Mouse (Mus musculus) embryonic facial prominence, embryonic 12.5 days (tissue): ENCODE measurements at regions not wholly inside any gene's neighbourhood (a gene's known extent, or its start where the extent isn't known, plus 50 kb on each side); places are given as distances from the start of the nearest gene placed in this dataset.

Experiments
- ATAC-seq: fragments of 200-750 bp; cut with Nextera tagmentation; 2 replicates; pipeline ENCODE4 v1.8.0; 2017; ENCODE audit not compliant: insufficient number of reproducible peaks, insufficient read depth, low FRiP score, low TSS enrichment
- H3K27ac ChIP-seq: fragments of 300-500 bp; sonication (generic); 2 replicates; pipeline ENCODE4 v1.5.1; 2016; ENCODE audit warnings: mild to moderate bottlenecking
- H3K27me3 ChIP-seq: fragments of 300-500 bp; sonication (generic); 2 replicates; pipeline ENCODE4 v1.6.1; 2016; ENCODE audit warnings: mild to moderate bottlenecking, moderate library complexity
- H3K36me3 ChIP-seq: fragments of 300-500 bp; sonication (generic); 2 replicates; pipeline ENCODE4 v1.6.1; 2016; ENCODE audit warnings: mild to moderate bottlenecking
- H3K4me1 ChIP-seq: fragments of 300-500 bp; sonication (generic); 2 replicates; pipeline ENCODE4 v1.6.1; 2016
- H3K4me2 ChIP-seq: fragments of 300-500 bp; sonication (generic); replicated peaks from 2 replicates; pipeline ENCODE4 v1.6.1; 2016; ENCODE audit warnings: mild to moderate bottlenecking, moderate library complexity
- H3K4me3 ChIP-seq: fragments of 300-500 bp; sonication (generic); 2 replicates; pipeline ENCODE4 v1.5.1; 2016; ENCODE audit warnings: mild to moderate bottlenecking
- H3K9ac ChIP-seq: fragments of 300-500 bp; sonication (generic); 2 replicates; pipeline ENCODE4 v1.6.1; 2016; ENCODE audit warnings: mild to moderate bottlenecking, moderate library complexity
- H3K9me3 ChIP-seq: fragments of 300-500 bp; sonication (generic); 2 replicates; pipeline ENCODE4 v1.6.1; 2016; ENCODE audit warnings: mild to moderate bottlenecking, moderate library complexity
- WGBS: fragments of 180-500 bp; shearing (Covaris S2); methylation state at CpG from one replicate; pipeline ENCODE4 v1.1.7; 2016; 5-methylcytosine and 5-hydroxymethylcytosine counted together

- ATAC-seq = no peak
- Histone ChIP-seq H3K4me2 (no peak overlapping the region), H3K27me3 (no peaks in the 10 kb centered on the region), H3K4me3 (no peak overlapping the region), H3K9ac (no peak overlapping the region), H3K9me3 (no peaks in the 10 kb centered on the region), H3K36me3 (no peaks in the 10 kb centered on the region), H3K4me1 (no peaks in the 10 kb centered on the region), H3K27ac (no peak overlapping the region)
- WGBS = 83% methylated on average over 2 of the region's 2 CpGs
These were observed 533.4 kb upstream of the Nrp1 start for GRCm38 (mm10) chr8:127825041-127825440.

- ATAC-seq = no peak
- H3K27me3 ChIP-seq = no peaks in the 10 kb centered on the region
- H3K4me1 ChIP-seq = no peaks in the 10 kb centered on the region
- H3K4me3 ChIP-seq = no peak overlapping the region
- 58% methylated on average over 5 of the region's 5 CpGs for WGBS
- no peak overlapping the region for H3K4me2 ChIP-seq
- no peaks in the 10 kb centered on the region for H3K36me3 ChIP-seq
- no peak overlapping the region for H3K27ac ChIP-seq
- no peak overlapping the region for H3K9ac ChIP-seq
- H3K9me3 ChIP-seq = no peaks in the 10 kb centered on the region
These were observed 530.6 kb upstream of the Nrp1 start for GRCm38 (mm10) chr8:127827826-127828225.

- no peak overlapping the region for H3K4me3 ChIP-seq
- no peak overlapping the region for H3K9ac ChIP-seq
- WGBS = 80% methylated on average over 1 of the region's 1 CpGs
- H3K27me3 ChIP-seq = no peaks in the 10 kb centered on the region
- H3K4me1 ChIP-seq = no peaks in the 10 kb centered on the region
- H3K4me2 ChIP-seq = no peak overlapping the region
- no peaks in the 10 kb centered on the region for H3K36me3 ChIP-seq
- H3K9me3 ChIP-seq = no peaks in the 10 kb centered on the region
- ATAC-seq = no peak
- no peak overlapping the region for H3K27ac ChIP-seq
These were observed 528.7 kb upstream of the Nrp1 start for GRCm38 (mm10) chr8:127829659-127830058.

- no peaks in the 10 kb centered on the region for H3K9me3 ChIP-seq
- no peaks in the 10 kb centered on the region for H3K27me3 ChIP-seq
- no peak overlapping the region for H3K4me3 ChIP-seq
- no peak overlapping the region for H3K4me2 ChIP-seq
- no peak overlapping the region for H3K9ac ChIP-seq
- H3K27ac ChIP-seq = no peak overlapping the region
- WGBS = 71% methylated on average over 3 of the region's 3 CpGs
- no peaks in the 10 kb centered on the region for H3K36me3 ChIP-seq
- no peaks in the 10 kb centered on the region for H3K4me1 ChIP-seq
- no peak for ATAC-seq
These were observed 524.4 kb upstream of the Nrp1 start for GRCm38 (mm10) chr8:127834006-127834405.

GRCm38 (mm10) chr8:127836410-127837206, 521.8 kb upstream of the Nrp1 start:
- Histone ChIP-seq H3K36me3 (no peaks in the 10 kb centered on the region), H3K9me3 (no peaks in the 10 kb centered on the region), H3K4me1 (peaks cover 3% of the 10 kb centered on the region; the same call in 1 of the 2 replicates), H3K9ac (no peak overlapping the region), H3K27ac (no peak overlapping the region), H3K27me3 (no peaks in the 10 kb centered on the region), H3K4me3 (no peak overlapping the region), H3K4me2 (no peak overlapping the region)
- no peak for ATAC-seq
- 83% methylated on average over 6 of the region's 6 CpGs for WGBS

GRCm38 (mm10) chr8:127838311-127838710, 520.1 kb upstream of the Nrp1 start:
- no peak overlapping the region for H3K9ac ChIP-seq
- H3K4me3 ChIP-seq = no peak overlapping the region
- no peak for ATAC-seq
- H3K27ac ChIP-seq = no peak overlapping the region
- peaks cover 3% of the 10 kb centered on the region; the same call in 1 of the 2 replicates for H3K4me1 ChIP-seq
- no peaks in the 10 kb centered on the region for H3K27me3 ChIP-seq
- no peak overlapping the region for H3K4me2 ChIP-seq
- no peaks in the 10 kb centered on the region for H3K9me3 ChIP-seq
- H3K36me3 ChIP-seq = no peaks in the 10 kb centered on the region

- H3K9ac ChIP-seq = no peak overlapping the region
- no peak overlapping the region for H3K4me3 ChIP-seq
- no peak for ATAC-seq
- WGBS = 80% methylated on average over 9 of the region's 9 CpGs
- no peaks in the 10 kb centered on the region for H3K9me3 ChIP-seq
- H3K27ac ChIP-seq = no peak overlapping the region
- no peaks in the 10 kb centered on the region for H3K36me3 ChIP-seq
- H3K4me1 ChIP-seq = no peaks in the 10 kb centered on the region
- H3K27me3 ChIP-seq = no peaks in the 10 kb centered on the region
- H3K4me2 ChIP-seq = no peak overlapping the region
These were observed 510.9 kb upstream of the Nrp1 start for GRCm38 (mm10) chr8:127847332-127848018.

- H3K4me1 ChIP-seq = no peaks in the 10 kb centered on the region
- no peak overlapping the region for H3K27ac ChIP-seq
- no peak overlapping the region for H3K9ac ChIP-seq
- H3K4me2 ChIP-seq = no peak overlapping the region
- no peak for ATAC-seq
- H3K27me3 ChIP-seq = no peaks in the 10 kb centered on the region
- no peak overlapping the region for H3K4me3 ChIP-seq
- H3K36me3 ChIP-seq = no peaks in the 10 kb centered on the region
- no peaks in the 10 kb centered on the region for H3K9me3 ChIP-seq
These were observed 508.5 kb upstream of the Nrp1 start for GRCm38 (mm10) chr8:127849926-127850325.

GRCm38 (mm10) chr8:127855653-127856300, 502.6 kb upstream of the Nrp1 start:
- H3K4me2 ChIP-seq = no peak overlapping the region
- H3K9me3 ChIP-seq = no peaks in the 10 kb centered on the region
- no peak overlapping the region for H3K4me3 ChIP-seq
- H3K4me1 ChIP-seq = peaks cover 5% of the 10 kb centered on the region; the same call in 1 of the 2 replicates
- WGBS = 36% methylated on average over 4 of the region's 4 CpGs
- H3K9ac ChIP-seq = no peak overlapping the region
- no peaks in the 10 kb centered on the region for H3K36me3 ChIP-seq
- ATAC-seq = no peak
- H3K27me3 ChIP-seq = no peaks in the 10 kb centered on the region
- no peak overlapping the region for H3K27ac ChIP-seq

- Histone ChIP-seq H3K4me3 (no peak overlapping the region), H3K9ac (no peak overlapping the region), H3K4me1 (peaks cover 5% of the 10 kb centered on the region; the same call in 1 of the 2 replicates), H3K27me3 (no peaks in the 10 kb centered on the region), H3K4me2 (no peak overlapping the region), H3K27ac (no peak overlapping the region), H3K9me3 (no peaks in the 10 kb centered on the region), H3K36me3 (no peaks in the 10 kb centered on the region)
- 51% methylated on average over 5 of the region's 5 CpGs for WGBS
- no peak for ATAC-seq
These were observed 501.9 kb upstream of the Nrp1 start for GRCm38 (mm10) chr8:127856351-127857135.

- H3K4me3 ChIP-seq = no peak overlapping the region
- H3K27ac ChIP-seq = no peak overlapping the region
- H3K27me3 ChIP-seq = no peaks in the 10 kb centered on the region
- no peaks in the 10 kb centered on the region for H3K36me3 ChIP-seq
- H3K9ac ChIP-seq = no peak overlapping the region
- H3K4me2 ChIP-seq = no peak overlapping the region
- H3K9me3 ChIP-seq = no peaks in the 10 kb centered on the region
- H3K4me1 ChIP-seq = peaks cover 5% of the 10 kb centered on the region; the same call in 1 of the 2 replicates
- ATAC-seq = no peak
- 84% methylated on average over 3 of the region's 3 CpGs for WGBS
These were observed 499.4 kb upstream of the Nrp1 start for GRCm38 (mm10) chr8:127859036-127859435.
